Mouse (Mus musculus) erythroblast, embryonic 14.5 days (primary cell): ENCODE results near the gene Ackr3.

Experiments
- GATA1 ChIP-seq: IDR thresholded peaks from 2 replicates; pipeline ENCODE4 v1.6.1; 2012; ENCODE audit warnings: low read length, inconsistent platforms, mixed read lengths
- TAL1 ChIP-seq: IDR thresholded peaks from 3 replicates; pipeline ENCODE4 v1.6.1; 2012; ENCODE audit warnings: low read length, inconsistent platforms, mixed read lengths

DNA sequence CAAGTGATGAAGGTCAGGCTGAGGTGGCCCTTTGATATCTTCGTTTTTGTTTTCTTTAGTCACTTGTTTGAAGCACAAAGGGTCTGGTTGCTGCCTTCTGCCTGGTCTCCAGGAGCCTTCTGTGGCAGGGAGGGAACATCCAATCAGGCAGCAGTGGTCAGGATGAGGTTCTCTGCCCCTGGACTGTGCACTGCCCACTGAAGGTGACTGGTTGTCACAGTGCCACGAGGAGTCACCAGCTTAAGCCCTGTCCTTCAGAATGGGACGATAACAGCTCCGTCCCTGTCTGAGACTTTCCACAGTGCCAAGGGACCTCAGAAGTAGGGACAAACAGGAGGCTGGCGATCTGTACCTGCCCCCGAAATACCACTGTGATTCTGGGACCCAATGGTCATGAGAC, 6.6 kb downstream of the Ackr3 start:
- TF ChIP-seq TAL1 (no peak), GATA1 (no peak)
